Mouse (Mus musculus) olfactory bulb, adult 2 months (tissue): ENCODE results near the gene Rab15.

Source experiments
- CTCF ChIP-seq: fragments of 200-500 bp; IDR thresholded peaks from 2 replicates; pipeline ENCODE4 v1.5.1; 2012; ENCODE audit warnings: low read depth, mild to moderate bottlenecking, low read length, moderate library complexity; ENCODE audit not compliant: insufficient read depth
- POLR2A ChIP-seq: fragments of 200-500 bp; IDR thresholded peaks from 2 replicates; pipeline ENCODE4 v1.6.1; 2012; ENCODE audit warnings: mild to moderate bottlenecking, low read depth, low read length, moderate library complexity; ENCODE audit not compliant: insufficient read depth

DNA sequence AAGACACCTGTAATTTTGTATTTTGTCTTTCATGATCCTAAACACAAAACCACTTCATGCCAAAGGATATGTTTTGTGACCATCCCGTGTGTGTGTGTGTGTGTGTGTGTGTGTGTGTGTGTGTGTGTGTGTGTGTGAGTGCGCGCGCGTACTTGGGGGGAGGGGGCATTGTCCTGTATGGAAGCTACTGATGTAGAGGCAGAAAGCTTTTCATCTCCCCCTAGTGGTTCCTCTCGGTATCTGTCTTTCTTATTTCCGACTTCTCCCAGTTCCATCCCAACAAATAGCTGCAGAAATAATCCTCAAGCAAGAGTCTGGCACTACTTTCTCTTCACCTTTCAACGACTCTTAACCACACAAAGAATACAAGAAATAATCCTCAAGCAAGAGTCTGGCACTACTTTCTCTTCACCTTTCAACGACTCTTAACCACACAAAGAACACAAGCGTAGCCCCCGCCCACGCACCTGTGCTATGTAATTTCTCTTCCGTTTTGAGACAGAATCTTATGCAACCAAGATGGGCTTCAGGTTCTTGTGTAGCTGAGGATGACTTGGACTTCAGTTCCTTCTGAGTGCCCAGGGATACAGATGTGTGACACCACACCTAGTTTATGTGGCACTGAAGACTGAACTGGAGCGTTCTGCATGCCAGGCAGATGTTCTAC lies 69.9 kb downstream of the Rab15 start:
- TF ChIP-seq POLR2A (no peak), CTCF (peak; percentile 35; the same call in 1 of the 2 replicates)
